Mouse (Mus musculus) Muller cell, postnatal 12 days (primary cell): ENCODE measurements around the gene Slc24a1.
"Not testable (repeated sequence)": the region's sequence is repeated elsewhere in the genome, so short reads cannot be mapped to it uniquely, and the experiment has no call there.

Experiments used
- DNase-seq: peaks from one replicate; pipeline ENCODE4 v3.0.0-alpha.2; 2015; ENCODE audit errors: inconsistent ontology term

Gene Slc24a1

GRCm38 (mm10) chr9:64951161-64951657 lies at the start of gene Slc24a1:
Slc24a1 (minus strand) TSS chr9:64951607.
- DNase-seq, result no peak

GRCm38 (mm10) chr9:64995464-64995863 lies 44.1 kb upstream of the Slc24a1 start:
- DNase-seq, result not testable (repeated sequence)

GRCm38 (mm10) chr9:64990291-64990690 lies 38.9 kb upstream of the Slc24a1 start:
- no peak for DNase-seq

- no peak for DNase-seq
Observed at GRCm38 (mm10) chr9:64988443-64988842, 37.0 kb upstream of the Slc24a1 start.

GRCm38 (mm10) chr9:64987651-64988050 lies 36.2 kb upstream of the Slc24a1 start:
- no peak for DNase-seq

GRCm38 (mm10) chr9:64985807-64986206 lies 34.4 kb upstream of the Slc24a1 start:
- DNase-seq, result no peak

GRCm38 (mm10) chr9:64985037-64985794 lies 33.8 kb upstream of the Slc24a1 start:
- no peak for DNase-seq

- no peak for DNase-seq
Observed at GRCm38 (mm10) chr9:64981904-64982303, 30.5 kb upstream of the Slc24a1 start.

GRCm38 (mm10) chr9:64980548-64980947 lies 29.1 kb upstream of the Slc24a1 start:
- DNase-seq, result no peak

GRCm38 (mm10) chr9:64960978-64961320 lies 9.5 kb upstream of the Slc24a1 start:
- DNase-seq, result no peak

- peak; percentile 97 for DNase-seq
Observed at GRCm38 (mm10) chr9:64960117-64960977, 8.9 kb upstream of the Slc24a1 start, which contains the start of gene Ints14. Ints14 (plus strand) TSS chr9:64960905.

- no peak for DNase-seq
Observed at GRCm38 (mm10) chr9:64957276-64957675, 5.9 kb upstream of the Slc24a1 start.

- DNase-seq, result peak; percentile 13
Observed at GRCm38 (mm10) chr9:64956337-64956736, 4.9 kb upstream of the Slc24a1 start.

GRCm38 (mm10) chr9:64953190-64953589 lies 1.8 kb upstream of the Slc24a1 start:
- DNase-seq, result no peak

- no peak for DNase-seq
Observed at GRCm38 (mm10) chr9:64952055-64952454, 648 bp upstream of the Slc24a1 start.

- no peak for DNase-seq
Observed at GRCm38 (mm10) chr9:64947483-64948095, 3.8 kb downstream of the Slc24a1 start.

- no peak for DNase-seq
Observed at GRCm38 (mm10) chr9:64943997-64944396, 7.4 kb downstream of the Slc24a1 start.

- DNase-seq, result no peak
Observed at GRCm38 (mm10) chr9:64941650-64942049, 9.8 kb downstream of the Slc24a1 start.

- no peak for DNase-seq
Observed at GRCm38 (mm10) chr9:64940731-64941346, 10.6 kb downstream of the Slc24a1 start.

- no peak for DNase-seq
Observed at GRCm38 (mm10) chr9:64939790-64940189, 11.6 kb downstream of the Slc24a1 start.

GRCm38 (mm10) chr9:64939281-64939680 lies 12.1 kb downstream of the Slc24a1 start:
- DNase-seq, result peak; percentile 23

- DNase-seq, result no peak
Observed at GRCm38 (mm10) chr9:64938535-64938934, 12.9 kb downstream of the Slc24a1 start.
